Mouse (Mus musculus) liver, embryonic 14.5 days (tissue): ENCODE results near the gene Gna11. TPM values are rescaled to one million over a fixed set of nuclear protein-coding genes. Genes with fewer than 3 reads are reported as not detected.
A peak's percentile ranks its signal among the peaks of the same experiment; 100 is the strongest.

Source experiments
- ATAC-seq: fragments of 200-750 bp; cut with Nextera tagmentation; 2 replicates; pipeline ENCODE4 v1.8.0; 2017; ENCODE audit warnings: moderate number of reproducible peaks, mild to moderate bottlenecking, moderate library complexity; ENCODE audit not compliant: insufficient read depth
- DNase-seq, 3 experiments: peaks; one replicate each; pipeline ENCODE4 v3.0.0-alpha.2; 2012 to 2013; ENCODE audit warnings: low read depth in 3 of 3, low spot score in 3 of 3
- H3K27ac ChIP-seq: fragments of 300-500 bp; sonication (generic); 2 replicates; pipeline ENCODE4 v1.5.1; 2014; ENCODE audit warnings: moderate library complexity, mild to moderate bottlenecking, control low read depth, inconsistent platforms
- H3K27me3 ChIP-seq: fragments of 300-500 bp; sonication (generic); 2 replicates; pipeline ENCODE4 v1.6.1; 2014; ENCODE audit warnings: mild to moderate bottlenecking, low read length, moderate library complexity; ENCODE audit not compliant: control insufficient read depth, insufficient read depth
- H3K36me3 ChIP-seq: fragments of 300-500 bp; sonication (generic); replicated peaks from 2 replicates; pipeline ENCODE4 v1.6.1; 2014; ENCODE audit warnings: low read depth; ENCODE audit not compliant: control insufficient read depth, insufficient read depth
- H3K4me1 ChIP-seq, 2 experiments: fragments of 200-500 bp in 1 of 2; fragments of 300-500 bp in 1 of 2; sonication (generic) in 1 of 2; replicated peaks; 2 replicates each; pipeline ENCODE4 v1.6.1; 2012 to 2014; ENCODE audit warnings: antibody characterized with exemption in 1 of 2, inconsistent platforms in 1 of 2, low read length in 1 of 2; ENCODE audit not compliant: control insufficient read depth in 2 of 2, insufficient read depth in 2 of 2
- H3K4me2 ChIP-seq: fragments of 300-500 bp; sonication (generic); 2 replicates; pipeline ENCODE4 v1.6.1; 2014; ENCODE audit warnings: low read depth, mild to moderate bottlenecking, control low read depth, moderate library complexity
- H3K4me3 ChIP-seq, 2 experiments: fragments of 200-500 bp in 1 of 2; fragments of 300-500 bp in 1 of 2; sonication (generic) in 1 of 2; 2 replicates each; pipeline ENCODE4 v1.5.1; 2012 to 2014; ENCODE audit warnings: low read depth in 2 of 2, low read length in 2 of 2, mild to moderate bottlenecking in 2 of 2, control low read depth in 1 of 2, inconsistent platforms in 1 of 2, moderate library complexity in 1 of 2; ENCODE audit not compliant: insufficient read depth in 1 of 2
- H3K9ac ChIP-seq: fragments of 300-500 bp; sonication (generic); replicated peaks from 2 replicates; pipeline ENCODE4 v1.6.1; 2014; ENCODE audit warnings: mild to moderate bottlenecking, control low read depth, moderate library complexity
- H3K9me3 ChIP-seq: fragments of 300-500 bp; sonication (generic); 2 replicates; pipeline ENCODE4 v1.6.1; 2016; ENCODE audit warnings: low read length, mixed read lengths; ENCODE audit not compliant: control insufficient read depth
- CTCF ChIP-seq: IDR thresholded peaks from 2 replicates; pipeline ENCODE4 v1.5.1; 2016; ENCODE audit warnings: antibody characterized with exemption, low read depth, control low read depth
- EP300 ChIP-seq: IDR thresholded peaks from 2 replicates; pipeline ENCODE4 v1.6.1; 2016; ENCODE audit warnings: antibody characterized with exemption, low read depth
- WGBS: fragments of 180-500 bp; shearing (Covaris S2); extraction: QIAGEN DNeasy Blood & Tissue Kit; methylation state at CpG from one replicate; pipeline ENCODE4 v1.1.7; 2014; ENCODE audit not compliant: insufficient replicate concordance; 5-methylcytosine and 5-hydroxymethylcytosine counted together
- polyA plus RNA-seq, 2 experiments: library from polyadenylated mRNA; depleted of rRNA in 1 of 2; stranded (reverse) in 1 of 2; unstranded in 1 of 2; fragments of >200 nt; fragmentation: Nextera tagmentation in 1 of 2; extraction: Ambion mirVana in 1 of 2; gene quantifications; 2 replicates each; pipeline versions ENCODE4 v1.2.1 to v1.2.3; 2012 to 2014

Gna11 gene
- polyA plus RNA-seq, 2 experiments, result 17.0 to 17.4 TPM

GRCm38 (mm10) chr10:81517227-81517626 is 27.8 kb downstream of the Gna11 start:
- 53% methylated on average over 8 of the region's 8 CpGs for WGBS
- no peak for ATAC-seq
- Histone ChIP-seq H3K4me1 (peaks cover 17 to 32% of the 10 kb centered on the region in 2 experiments), H3K9ac (no peak overlapping the region), H3K27ac (no peak overlapping the region), H3K4me3 (no peak overlapping the region), H3K4me2 (no peak overlapping the region), H3K27me3 (no peaks in the 10 kb centered on the region), H3K9me3 (no peaks in the 10 kb centered on the region), H3K36me3 (no peaks in the 10 kb centered on the region; the same call in 1 of the 2 replicates)
- no peak for DNase-seq
- no peak for TF ChIP-seq EP300
- TF ChIP-seq CTCF, result no peak

- Histone ChIP-seq H3K9ac (no peak overlapping the region), H3K36me3 (no peaks in the 10 kb centered on the region; the same call in 1 of the 2 replicates), H3K4me2 (no peak overlapping the region), H3K9me3 (no peaks in the 10 kb centered on the region), H3K4me1 (peaks cover 7 to 17% of the 10 kb centered on the region in 2 experiments), H3K4me3 (no peak overlapping the region), H3K27me3 (no peaks in the 10 kb centered on the region), H3K27ac (no peak overlapping the region)
- WGBS, result 80% methylated on average over 5 of the region's 5 CpGs
- TF ChIP-seq CTCF, result peak; percentile 51
- no peak for TF ChIP-seq EP300
- ATAC-seq (no peak), DNase-seq (no peak)
Measured at GRCm38 (mm10) chr10:81513798-81514197, 31.2 kb downstream of the Gna11 start.

GRCm38 (mm10) chr10:81510246-81510810 is 34.7 kb downstream of the Gna11 start:
- no peak overlapping the region for H3K4me3 ChIP-seq
- no peaks in the 10 kb centered on the region for H3K4me1 ChIP-seq
- no peaks in the 10 kb centered on the region for H3K9me3 ChIP-seq
- 60% methylated on average over 14 of the region's 14 CpGs for WGBS
- H3K36me3 ChIP-seq, result no peaks in the 10 kb centered on the region; the same call in 1 of the 2 replicates
- H3K27ac ChIP-seq, result no peak overlapping the region
- no peak for TF ChIP-seq EP300
- no peak for TF ChIP-seq CTCF
- DNase-seq (no peak), ATAC-seq (no peak)
- no peak overlapping the region for H3K4me2 ChIP-seq
- no peaks in the 10 kb centered on the region for H3K27me3 ChIP-seq
- H3K9ac ChIP-seq, result no peak overlapping the region

- DNase-seq (no peak), ATAC-seq (no peak)
- Histone ChIP-seq H3K4me2 (no peak overlapping the region), H3K4me3 (no peak overlapping the region), H3K9me3 (no peaks in the 10 kb centered on the region), H3K36me3 (no peaks in the 10 kb centered on the region), H3K27me3 (no peaks in the 10 kb centered on the region), H3K9ac (no peak overlapping the region), H3K27ac (no peak overlapping the region), H3K4me1 (no peaks in the 10 kb centered on the region)
- 58% methylated on average over 13 of the region's 13 CpGs for WGBS
- no peak for TF ChIP-seq EP300
Measured at GRCm38 (mm10) chr10:81507691-81508489, 37.1 kb downstream of the Gna11 start.

GRCm38 (mm10) chr10:81507095-81507494 is 37.9 kb downstream of the Gna11 start:
- Histone ChIP-seq H3K4me2 (no peak overlapping the region), H3K36me3 (no peaks in the 10 kb centered on the region), H3K4me1 (no peaks in the 10 kb centered on the region), H3K27me3 (no peaks in the 10 kb centered on the region), H3K9me3 (no peaks in the 10 kb centered on the region), H3K9ac (no peak overlapping the region), H3K4me3 (no peak overlapping the region), H3K27ac (no peak overlapping the region)
- WGBS, result 41% methylated on average over 6 of the region's 6 CpGs
- DNase-seq (no peak), ATAC-seq (no peak)
- TF ChIP-seq EP300, result no peak
- TF ChIP-seq CTCF, result no peak
